Mouse (Mus musculus) left cerebral cortex, adult 18-20 months (tissue): ENCODE results near the gene Gca. TPM values are rescaled to one million over a fixed set of nuclear protein-coding genes. Genes with fewer than 3 reads are reported as not detected.
"Not testable (repeated sequence)": the region's sequence is repeated elsewhere in the genome, so short reads cannot be mapped to it uniquely, and the experiment has no call there.

ENCODE experiments used
- DNase-seq, 2 experiments: peaks; one replicate each; pipeline ENCODE4 v3.0.0; 2021 to 2022; ENCODE audit warnings: low spot score in 2 of 2, mixed read lengths in 1 of 2
- total RNA-seq, 2 experiments: library from RNA; stranded (reverse); gene quantifications; 2 replicates each; pipeline ENCODE4 v1.2.3; 2021

Gene Gca
- total RNA-seq, 2 experiments from 2014 or later, result 18.2 to 23.8 TPM

- no peak for DNase-seq
Measured at GRCm38 (mm10) chr2:62665536-62665935, 1.5 kb downstream of the Gca start.

GRCm38 (mm10) chr2:62669848-62670247 lies 5.8 kb downstream of the Gca start:
- DNase-seq, result no peak

GRCm38 (mm10) chr2:62670301-62670700 lies 6.2 kb downstream of the Gca start:
- no peak for DNase-seq

GRCm38 (mm10) chr2:62670767-62671166 lies 6.7 kb downstream of the Gca start:
- no peak for DNase-seq

GRCm38 (mm10) chr2:62672788-62673187 lies 8.7 kb downstream of the Gca start:
- DNase-seq, result no peak

- peak; percentile 49 to 70 for DNase-seq
Measured at GRCm38 (mm10) chr2:62681667-62682066, 17.6 kb downstream of the Gca start.

GRCm38 (mm10) chr2:62684989-62685595 lies 21.0 kb downstream of the Gca start:
- DNase-seq, result no peak

GRCm38 (mm10) chr2:62685934-62686333 lies 21.8 kb downstream of the Gca start:
- DNase-seq, result no peak

- no peak for DNase-seq
Measured at GRCm38 (mm10) chr2:62706313-62706712, 42.2 kb downstream of the Gca start.

- DNase-seq, result no peak
Measured at GRCm38 (mm10) chr2:62709633-62710032, 45.5 kb downstream of the Gca start.

- not testable (repeated sequence) for DNase-seq
Measured at GRCm38 (mm10) chr2:62714362-62714761, 50.3 kb downstream of the Gca start.

- no peak for DNase-seq
Measured at GRCm38 (mm10) chr2:62715260-62715659, 51.2 kb downstream of the Gca start.

- no peak for DNase-seq
Measured at GRCm38 (mm10) chr2:62717270-62717669, 53.2 kb downstream of the Gca start.

GRCm38 (mm10) chr2:62718411-62718810 lies 54.3 kb downstream of the Gca start:
- no peak for DNase-seq

- DNase-seq, result no peak
Measured at GRCm38 (mm10) chr2:62725946-62726345, 61.9 kb downstream of the Gca start.

GRCm38 (mm10) chr2:62727732-62728131 lies 63.6 kb downstream of the Gca start:
- DNase-seq, result no peak

- no peak for DNase-seq
Measured at GRCm38 (mm10) chr2:62730671-62731070, 66.6 kb downstream of the Gca start.

- no peak for DNase-seq
Measured at GRCm38 (mm10) chr2:62743098-62743497, 79.0 kb downstream of the Gca start.

Other genes with a start within 250 kb of the Gca start
- gene Gcg, start 180.6 kb upstream of the Gca start, total RNA-seq, result not detected
- gene Fap, start 90.2 kb upstream of the Gca start, total RNA-seq, result 1 to 10 TPM; 3.8 to 6.7 TPM
- gene Ifih1, start 18.0 kb upstream of the Gca start, total RNA-seq, result 1 to 10 TPM; 4.1 TPM